Mouse (Mus musculus): ENCODE measurements around the gene Rabl3. TPM values are rescaled to one million over a fixed set of nuclear protein-coding genes. Genes with fewer than 3 reads are reported as not detected.

The Rabl3 gene
- 20.5 and 26.3 TPM in 2 replicates for polyA plus RNA-seq (2014; fragmentation: Nextera tagmentation; extraction: Ambion mirVana)

DNA sequence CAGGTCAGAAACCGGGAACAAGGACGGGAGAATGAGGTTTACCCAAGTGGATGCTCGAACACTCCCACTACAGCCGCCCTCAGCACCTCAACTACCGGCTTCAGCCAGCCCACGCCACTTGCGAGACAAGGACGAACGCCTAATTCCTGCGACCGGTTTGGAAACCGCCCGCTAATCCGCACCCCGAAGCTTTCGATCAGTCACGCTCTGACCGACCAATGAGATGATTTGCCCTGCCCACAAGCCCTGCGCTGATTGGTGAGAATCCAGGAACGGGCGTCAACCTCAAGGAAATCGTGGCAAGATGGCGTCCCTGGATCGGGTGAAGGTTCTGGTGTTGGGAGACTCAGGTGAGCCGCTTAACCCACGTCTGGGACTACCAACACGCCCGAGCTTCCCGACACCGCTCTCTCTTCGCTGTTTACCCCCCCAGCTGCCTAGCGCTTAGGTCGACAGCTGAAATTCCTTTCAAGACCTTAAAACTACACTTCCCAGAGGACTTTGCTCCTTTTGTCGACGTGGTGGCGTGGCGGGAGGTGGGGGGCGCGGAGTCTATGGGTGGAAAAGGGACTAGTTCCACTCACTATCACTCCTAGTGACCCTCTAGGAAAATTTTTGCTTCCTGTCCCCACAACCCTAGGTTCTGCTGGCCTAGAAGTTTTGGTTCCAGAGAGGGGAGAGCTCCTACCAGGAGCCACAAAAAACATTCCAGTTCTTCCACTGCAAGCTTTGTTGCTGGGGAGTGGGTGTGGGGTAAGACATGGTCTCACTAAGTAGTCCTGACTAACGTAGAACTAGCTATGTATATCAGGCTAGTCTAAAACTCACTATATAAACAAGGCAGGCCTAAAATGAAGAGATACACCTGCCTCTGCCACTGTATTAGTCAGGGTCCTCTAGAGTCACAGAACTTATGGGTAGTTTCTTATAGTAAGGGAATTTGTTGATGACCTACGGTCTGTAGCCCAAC, at the start of gene Rabl3, which contains the start of gene Gtf2e1:
Rabl3 (plus strand) TSS at position 275 of the 970 bp plus-strand sequence.
Gtf2e1 (minus strand) TSS at position 179 of the 970 bp plus-strand sequence.
- peak within 1 kb of the TSS; percentile 88 for H3K4me3 ChIP-seq (replicated peaks; ENCODE audit: low read depth, low read length)
- peak; percentile 99 for ATAC-seq (ENCODE audit: low FRiP score, low TSS enrichment)
- H3K9me3 ChIP-seq (ENCODE audit: control insufficient read depth, low read length): no peaks in the 10 kb centered on the region
- peak; percentile 99 for DNase-seq
- peak within 1 kb of the TSS; percentile 93 for H3K27ac ChIP-seq (replicated peaks; ENCODE audit: low read depth, low read length)
- H3K9ac ChIP-seq (replicated peaks; ENCODE audit: low read length): peak within 1 kb of the TSS; percentile 89
- peak within 1 kb of the TSS; percentile 78 for H3K4me2 ChIP-seq (ENCODE audit: low read length)
- no peaks in the 10 kb centered on the region for H3K27me3 ChIP-seq (ENCODE audit: control insufficient read depth, insufficient read depth, low read length)
- peaks cover 14% of the 10 kb centered on the region; the same call in 1 of the 2 replicates for H3K36me3 ChIP-seq (ENCODE audit: control insufficient read depth, insufficient read depth, low read length)
- peaks cover 14% of the 10 kb centered on the region for H3K4me1 ChIP-seq (ENCODE audit: control insufficient read depth, insufficient read depth, low read length)
- 2% methylated on average over 41 of the region's 41 CpGs for WGBS

- WGBS: 77% methylated on average over 6 of the region's 6 CpGs
- Histone ChIP-seq H3K36me3 (ENCODE audit: control insufficient read depth, insufficient read depth, low read length) (no peaks in the 10 kb centered on the region), H3K27me3 (ENCODE audit: control insufficient read depth, insufficient read depth, low read length) (no peaks in the 10 kb centered on the region), H3K4me1 (ENCODE audit: control insufficient read depth, insufficient read depth, low read length) (no peaks in the 10 kb centered on the region), H3K9ac (replicated peaks; ENCODE audit: low read length) (no peak overlapping the region), H3K4me2 (ENCODE audit: low read length) (no peak overlapping the region), H3K4me3 (replicated peaks; ENCODE audit: low read depth, low read length) (no peak overlapping the region), H3K27ac (replicated peaks; ENCODE audit: low read depth, low read length) (no peak overlapping the region), H3K9me3 (ENCODE audit: control insufficient read depth, low read length) (no peaks in the 10 kb centered on the region)
- no peak for DNase-seq
- ATAC-seq (ENCODE audit: low FRiP score, low TSS enrichment): no peak
Measured at GRCm38 (mm10) chr16:37495017-37495416, 44.7 kb upstream of the Rabl3 start.

DNA sequence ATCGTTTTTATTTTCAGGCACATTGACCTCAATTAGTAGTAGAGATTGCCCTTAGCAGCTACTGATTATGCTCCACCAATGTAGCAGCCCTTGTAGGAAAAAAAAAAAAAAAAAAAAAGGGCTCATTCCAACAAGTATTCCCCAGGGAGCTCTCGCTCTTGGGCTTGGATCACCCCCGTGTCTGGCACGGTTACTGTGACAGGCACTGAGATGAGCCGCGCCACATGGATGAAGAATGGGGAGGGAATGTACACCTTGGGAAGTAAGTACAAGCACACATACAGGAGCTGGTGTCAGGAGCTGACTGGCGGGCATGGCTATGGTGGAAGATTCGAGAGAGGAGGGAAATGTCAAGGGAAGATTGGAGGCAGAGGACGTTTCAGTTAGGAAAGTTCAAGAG, 41.1 kb upstream of the Rabl3 start:
- ATAC-seq (ENCODE audit: low FRiP score, low TSS enrichment): no peak
- H3K4me3 ChIP-seq (replicated peaks; ENCODE audit: low read depth, low read length): no peak overlapping the region
- no peak overlapping the region for H3K9ac ChIP-seq (replicated peaks; ENCODE audit: low read length)
- 82% methylated on average over 9 of the region's 9 CpGs for WGBS
- no peaks in the 10 kb centered on the region for H3K36me3 ChIP-seq (ENCODE audit: control insufficient read depth, insufficient read depth, low read length)
- DNase-seq: peak; percentile 39
- H3K9me3 ChIP-seq (ENCODE audit: control insufficient read depth, low read length): no peaks in the 10 kb centered on the region
- no peaks in the 10 kb centered on the region for H3K27me3 ChIP-seq (ENCODE audit: control insufficient read depth, insufficient read depth, low read length)
- H3K4me1 ChIP-seq (ENCODE audit: control insufficient read depth, insufficient read depth, low read length): no peaks in the 10 kb centered on the region
- H3K4me2 ChIP-seq (ENCODE audit: low read length): no peak overlapping the region
- no peak overlapping the region for H3K27ac ChIP-seq (replicated peaks; ENCODE audit: low read depth, low read length)

DNA sequence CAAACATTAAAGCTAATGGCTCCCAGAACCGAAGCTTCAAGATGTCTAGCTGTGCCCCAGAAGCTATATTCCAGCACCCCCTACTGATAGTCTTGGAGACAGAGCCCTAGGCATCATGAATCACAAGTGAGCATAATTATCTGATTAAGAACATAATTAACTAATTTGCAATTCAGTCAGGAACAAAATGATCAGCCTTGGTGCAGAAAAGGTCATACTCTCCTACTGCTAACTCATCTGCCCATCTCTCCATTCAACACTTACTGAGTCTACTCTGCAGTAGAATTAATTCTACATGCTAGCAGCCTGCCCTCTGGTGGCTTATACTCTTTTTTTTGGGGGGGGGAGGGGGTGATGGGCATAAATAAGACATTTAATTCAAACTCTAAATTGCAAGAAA, 35.2 kb upstream of the Rabl3 start:
- DNase-seq (peak; percentile 21), ATAC-seq (ENCODE audit: low FRiP score, low TSS enrichment) (no peak)
- 66% methylated on average over 1 of the region's 1 CpGs for WGBS
- no peaks in the 10 kb centered on the region for H3K9me3 ChIP-seq (ENCODE audit: control insufficient read depth, low read length)
- H3K4me1 ChIP-seq (ENCODE audit: control insufficient read depth, insufficient read depth, low read length): no peaks in the 10 kb centered on the region
- no peaks in the 10 kb centered on the region for H3K27me3 ChIP-seq (ENCODE audit: control insufficient read depth, insufficient read depth, low read length)
- no peak overlapping the region for H3K9ac ChIP-seq (replicated peaks; ENCODE audit: low read length)
- no peak overlapping the region for H3K4me3 ChIP-seq (replicated peaks; ENCODE audit: low read depth, low read length)
- H3K4me2 ChIP-seq (ENCODE audit: low read length): no peak overlapping the region
- no peak overlapping the region for H3K27ac ChIP-seq (replicated peaks; ENCODE audit: low read depth, low read length)
- H3K36me3 ChIP-seq (ENCODE audit: control insufficient read depth, insufficient read depth, low read length): no peaks in the 10 kb centered on the region

DNA sequence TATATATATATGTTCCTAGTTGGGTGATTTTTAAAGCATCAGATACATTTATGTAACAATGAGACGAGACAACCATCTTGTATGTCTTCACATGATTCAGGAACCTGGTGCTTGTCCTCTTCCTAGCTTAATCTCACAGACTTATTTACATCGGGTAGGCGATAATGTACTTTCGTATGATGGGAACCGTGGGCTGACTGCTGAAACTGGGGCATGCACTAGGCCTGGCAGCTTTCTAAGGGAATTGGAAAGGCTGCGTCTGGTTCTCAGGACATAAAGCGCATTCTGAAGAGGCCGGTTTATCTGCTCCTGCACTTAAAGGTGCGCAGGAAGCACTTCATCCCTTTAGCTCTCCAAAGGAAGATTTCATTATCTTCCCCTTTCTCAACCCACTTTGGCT, 32.9 kb upstream of the Rabl3 start:
- no peaks in the 10 kb centered on the region for H3K4me1 ChIP-seq (ENCODE audit: control insufficient read depth, insufficient read depth, low read length)
- ATAC-seq (ENCODE audit: low FRiP score, low TSS enrichment) (no peak), DNase-seq (peak; percentile 29)
- H3K9me3 ChIP-seq (ENCODE audit: control insufficient read depth, low read length): no peaks in the 10 kb centered on the region
- WGBS: 78% methylated on average over 9 of the region's 9 CpGs
- no peaks in the 10 kb centered on the region for H3K27me3 ChIP-seq (ENCODE audit: control insufficient read depth, insufficient read depth, low read length)
- H3K4me3 ChIP-seq (replicated peaks; ENCODE audit: low read depth, low read length): no peak overlapping the region
- peaks cover 17% of the 10 kb centered on the region for H3K36me3 ChIP-seq (ENCODE audit: control insufficient read depth, insufficient read depth, low read length)
- H3K4me2 ChIP-seq (ENCODE audit: low read length): no peak overlapping the region
- no peak overlapping the region for H3K27ac ChIP-seq (replicated peaks; ENCODE audit: low read depth, low read length)
- no peak overlapping the region for H3K9ac ChIP-seq (replicated peaks; ENCODE audit: low read length)

DNA sequence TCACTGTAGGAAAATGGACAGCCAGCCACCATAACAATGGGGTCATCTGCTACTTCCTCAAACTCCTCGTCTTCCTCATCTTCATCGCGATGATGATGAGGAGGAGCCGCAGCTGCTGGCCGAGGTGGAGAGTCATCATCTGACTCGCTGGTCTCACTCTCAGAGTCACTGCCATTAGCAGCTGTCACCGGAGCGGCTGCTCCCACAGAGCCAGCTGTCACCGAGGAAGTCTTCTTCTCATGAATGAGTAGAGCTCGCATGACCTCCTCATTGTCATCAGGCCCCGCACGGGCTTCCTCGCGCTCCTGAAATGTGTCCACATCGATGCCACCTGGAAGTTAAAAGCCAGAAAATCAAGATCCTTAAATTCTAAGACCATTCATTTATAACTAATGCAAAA, 28.2 kb upstream of the Rabl3 start:
- 94% methylated on average over 15 of the region's 15 CpGs for WGBS
- H3K4me2 ChIP-seq (ENCODE audit: low read length): no peak overlapping the region

GRCm38 (mm10) chr16:37514644-37515043, 25.0 kb upstream of the Rabl3 start:
- WGBS: 79% methylated on average over 8 of the region's 8 CpGs
- no peak for ATAC-seq (ENCODE audit: low FRiP score, low TSS enrichment)

More for the DNA sequence above, 28.2 kb upstream of the Rabl3 start:
- Histone ChIP-seq H3K27ac (replicated peaks; ENCODE audit: low read depth, low read length) (no peak overlapping the region), H3K4me1 (ENCODE audit: control insufficient read depth, insufficient read depth, low read length) (no peaks in the 10 kb centered on the region), H3K4me3 (replicated peaks; ENCODE audit: low read depth, low read length) (no peak overlapping the region), H3K36me3 (ENCODE audit: control insufficient read depth, insufficient read depth, low read length) (peaks cover 38% of the 10 kb centered on the region), H3K27me3 (ENCODE audit: control insufficient read depth, insufficient read depth, low read length) (no peaks in the 10 kb centered on the region), H3K9ac (replicated peaks; ENCODE audit: low read length) (no peak overlapping the region), H3K9me3 (ENCODE audit: control insufficient read depth, low read length) (no peaks in the 10 kb centered on the region)
- DNase-seq: no peak
- ATAC-seq (ENCODE audit: low FRiP score, low TSS enrichment): no peak

GRCm38 (mm10) chr16:37516376-37516993, 23.2 kb upstream of the Rabl3 start:
- no peaks in the 10 kb centered on the region for H3K9me3 ChIP-seq (ENCODE audit: control insufficient read depth, low read length)
- no peaks in the 10 kb centered on the region for H3K27me3 ChIP-seq (ENCODE audit: control insufficient read depth, insufficient read depth, low read length)
- H3K27ac ChIP-seq (replicated peaks; ENCODE audit: low read depth, low read length): no peak overlapping the region
- H3K9ac ChIP-seq (replicated peaks; ENCODE audit: low read length): no peak overlapping the region
- ATAC-seq (ENCODE audit: low FRiP score, low TSS enrichment) (no peak), DNase-seq (no peak)
- no peaks in the 10 kb centered on the region for H3K4me1 ChIP-seq (ENCODE audit: control insufficient read depth, insufficient read depth, low read length)
- WGBS: 89% methylated on average over 6 of the region's 6 CpGs
- no peak overlapping the region for H3K4me3 ChIP-seq (replicated peaks; ENCODE audit: low read depth, low read length)
- H3K4me2 ChIP-seq (ENCODE audit: low read length): no peak overlapping the region
- peaks cover 33% of the 10 kb centered on the region for H3K36me3 ChIP-seq (ENCODE audit: control insufficient read depth, insufficient read depth, low read length)

More at GRCm38 (mm10) chr16:37514644-37515043, 25.0 kb upstream of the Rabl3 start:
- Histone ChIP-seq H3K27ac (replicated peaks; ENCODE audit: low read depth, low read length) (no peak overlapping the region), H3K4me2 (ENCODE audit: low read length) (no peak overlapping the region), H3K4me3 (replicated peaks; ENCODE audit: low read depth, low read length) (no peak overlapping the region), H3K36me3 (ENCODE audit: control insufficient read depth, insufficient read depth, low read length) (peaks cover 43% of the 10 kb centered on the region), H3K27me3 (ENCODE audit: control insufficient read depth, insufficient read depth, low read length) (no peaks in the 10 kb centered on the region), H3K9ac (replicated peaks; ENCODE audit: low read length) (no peak overlapping the region), H3K4me1 (ENCODE audit: control insufficient read depth, insufficient read depth, low read length) (no peaks in the 10 kb centered on the region), H3K9me3 (ENCODE audit: control insufficient read depth, low read length) (no peaks in the 10 kb centered on the region)
- no peak for DNase-seq
